Mouse (Mus musculus): ENCODE data around the gene Galk1.

GRCm38 (mm10) chr11:116007095-116007850 is 5.2 kb downstream of the Galk1 start:
- TF ChIP-seq CTCF (conservative IDR thresholded peaks at IDR 0.05; ENCODE audit: low read length) (no peak), POU5F1 (IDR thresholded peaks at IDR 0.05; ENCODE audit: borderline replicate concordance, low read length) (no peak)

Data from E14TG2a.4 (cell line).